In genomic region chr4:141072502-141072901, GRCm38 (mm10) we compare ENCODE assay signal across 24 mouse cellular contexts. TPM values are rescaled to one million over a fixed set of nuclear protein-coding genes. Genes with fewer than 3 reads are reported as not detected.
"Had no signal": no experiment of that assay in that cellular context is flagged by ENCODE, and none has a peak within 500 bp of the region (broad histone marks: within the 10 kb centered on the region; RNA-seq: fewer than 3 reads in every experiment).

No protein-coding gene starts in this region.

- H3K27me3 ChIP-seq: lung, embryonic 15.5 days; megakaryocyte, embryonic 14.5 days; midbrain, embryonic 13.5 days; midbrain, embryonic 15.5 days; neural tube, embryonic 13.5 days; neural tube, embryonic 15.5 days; stomach, embryonic 15.5 days had no signal

- H3K27ac ChIP-seq: lung, embryonic 15.5 days; macrophage; midbrain, embryonic 13.5 days; midbrain, embryonic 15.5 days; neural tube, embryonic 13.5 days; neural tube, embryonic 15.5 days; stomach, embryonic 15.5 days; stomach, postnatal 0 days had no signal

- H3K9me3 ChIP-seq: lung, embryonic 15.5 days; megakaryocyte, embryonic 14.5 days; midbrain, embryonic 13.5 days; midbrain, embryonic 15.5 days; neural tube, embryonic 13.5 days; neural tube, embryonic 15.5 days; stomach, embryonic 15.5 days had no signal

- H3K9ac ChIP-seq: lung, embryonic 15.5 days; midbrain, embryonic 13.5 days; midbrain, embryonic 15.5 days; neural tube, embryonic 13.5 days; neural tube, embryonic 15.5 days; stomach, embryonic 15.5 days had no signal

- DNase-seq: liver, postnatal 0 days; lung, adult 2 months; lung, postnatal 14 days; lung, postnatal 36 days; retina, postnatal 1 day; right cerebral cortex, adult 18-20 months; right cerebral cortex, postnatal 25 days; thymus, adult 2 months; thymus, postnatal 25 days; thymus, postnatal 4 days had no signal

- ATAC-seq: liver, postnatal 0 days; lung, postnatal 0 days; midbrain, embryonic 13.5 days; midbrain, embryonic 15.5 days had no signal

- H3K4me3 ChIP-seq: lung, embryonic 15.5 days; megakaryocyte, embryonic 14.5 days; midbrain, embryonic 13.5 days; midbrain, embryonic 15.5 days; neural tube, embryonic 13.5 days; neural tube, embryonic 15.5 days; stomach, embryonic 15.5 days had no signal

- H3K4me2 ChIP-seq: lung, embryonic 15.5 days; midbrain, embryonic 11.5 days; midbrain, embryonic 13.5 days; midbrain, embryonic 15.5 days; neural tube, embryonic 13.5 days; neural tube, embryonic 15.5 days; stomach, embryonic 15.5 days had no signal

RNA-seq across cellular contexts. Expression of gene Spata21, which starts 15.6 kb away (rescaled TPM):
- polyA plus RNA-seq: liver, postnatal 0 days; lung, adult 2 months; macrophage; midbrain, embryonic 11.5 days; midbrain, embryonic 13.5 days; neural tube, embryonic 11.5 days; neural tube, embryonic 13.5 days; spleen, adult 2 months; urinary bladder, adult 2 months had no signal
